Mouse (Mus musculus): ENCODE measurements at regions not wholly inside any gene's neighbourhood (a gene's known extent, or its start where the extent isn't known, plus 50 kb on each side); places are given as distances from the start of the nearest gene placed in this dataset.

- TF ChIP-seq POLR2A (IDR thresholded peaks at IDR 0.05; ENCODE audit: low read depth, low read length) (no peak), ZNF384 (IDR thresholded peaks at IDR 0.05; ENCODE audit: low read depth, low read length) (no peak), SIN3A (IDR thresholded peaks at IDR 0.05; ENCODE audit: low read length) (no peak), CTCF (conservative IDR thresholded peaks at IDR 0.05 in 1 of 2, IDR thresholded peaks at IDR 0.05 in 1 of 2; ENCODE audit: low read depth in 2 of 2, low read length in 2 of 2) (no peak), EP300 (IDR thresholded peaks at IDR 0.05; ENCODE audit: low read length) (no peak), USF2 (conservative IDR thresholded peaks at IDR 0.05; ENCODE audit: low read depth, low read length) (no peak), ZKSCAN1 (IDR thresholded peaks at IDR 0.05; ENCODE audit: borderline replicate concordance, low read depth, low read length) (no peak), MYC (IDR thresholded peaks at IDR 0.05; ENCODE audit: low read depth, low read length) (no peak), CHD2 (IDR thresholded peaks at IDR 0.05; ENCODE audit: low read length) (no peak), TBP (conservative IDR thresholded peaks at IDR 0.05; ENCODE audit: low read depth, low read length) (no peak), E2F4 (IDR thresholded peaks at IDR 0.05; ENCODE audit: insufficient replicate concordance, low read depth, low read length) (no peak), MAX (IDR thresholded peaks at IDR 0.05; ENCODE audit: low read length) (no peak), HCFC1 (IDR thresholded peaks at IDR 0.05; ENCODE audit: low read depth, low read length) (no peak), MXI1 (IDR thresholded peaks at IDR 0.05; ENCODE audit: low read depth, low read length) (no peak)
Observed at GRCm38 (mm10) chr13:48013336-48013750, 247.7 kb upstream of the Id4 start.
